Mouse (Mus musculus) embryonic fibroblast, embryonic 13.5 days (primary cell): Measurements from ENCODE around the gene Rdh12. TPM values are rescaled to one million over a fixed set of nuclear protein-coding genes. Genes with fewer than 3 reads are reported as not detected.

Source experiments
- H3K27ac ChIP-seq: 2 replicates; pipeline ENCODE4 v1.5.1; 2012; ENCODE audit warnings: low read length, control low read depth, inconsistent platforms; ENCODE audit not compliant: insufficient read depth
- H3K4me1 ChIP-seq: 2 replicates; pipeline ENCODE4 v1.6.1; 2011; ENCODE audit warnings: low read length; ENCODE audit not compliant: control insufficient read depth, insufficient read depth
- H3K4me3 ChIP-seq: 2 replicates; pipeline ENCODE4 v1.5.1; 2011; ENCODE audit warnings: mild to moderate bottlenecking, control low read depth, low read length; ENCODE audit not compliant: insufficient read depth
- CTCF ChIP-seq: IDR thresholded peaks from 2 replicates; pipeline ENCODE4 v1.5.1; 2011; ENCODE audit warnings: mild to moderate bottlenecking, control low read depth, low read length, moderate library complexity, borderline replicate concordance; ENCODE audit not compliant: insufficient read depth
- POLR2A ChIP-seq: IDR thresholded peaks from 2 replicates; pipeline ENCODE4 v1.6.1; 2011; ENCODE audit warnings: low read depth, mild to moderate bottlenecking, control low read depth, low read length, moderate library complexity
- polyA plus RNA-seq: library from polyadenylated mRNA; stranded (reverse); fragments of >200 nt; gene quantifications from 2 replicates; pipeline ENCODE4 v1.2.4, GENCODE M21; 2011; ENCODE audit warnings: low read depth; ENCODE audit not compliant: missing spikeins, insufficient read length

Rdh12 gene
- polyA plus RNA-seq, 1 experiment, result 1.6 TPM

- peak overlapping the region; percentile 86 for H3K4me3 ChIP-seq
- no peaks in the 10 kb centered on the region for H3K4me1 ChIP-seq
- H3K27ac ChIP-seq, result no peak overlapping the region
- TF ChIP-seq CTCF (no peak), POLR2A (0 out of 2 replicates have a peak, but pooled peaks have one; percentile 15)
Observed at GRCm38 (mm10) chr12:79190931-79191673, 17.6 kb upstream of the Rdh12 start.

- H3K27ac ChIP-seq, result no peak overlapping the region
- H3K4me1 ChIP-seq, result no peaks in the 10 kb centered on the region
- peak overlapping the region; percentile 86 for H3K4me3 ChIP-seq
- peak; percentile 91 for TF ChIP-seq POLR2A
- no peak for TF ChIP-seq CTCF
Observed at GRCm38 (mm10) chr12:79191701-79192100, 17.0 kb upstream of the Rdh12 start.

- no peak within 1 kb of the TSS for H3K27ac ChIP-seq
- peak within 1 kb of the TSS; percentile 86 for H3K4me3 ChIP-seq
- no peaks in the 10 kb centered on the region for H3K4me1 ChIP-seq
- TF ChIP-seq CTCF (no peak), POLR2A (no peak)
Observed at GRCm38 (mm10) chr12:79192193-79192592, 16.5 kb upstream of the Rdh12 start, which contains the start of gene Rdh11. Gene Rdh11 (minus strand): TSS chr12:79192293.

GRCm38 (mm10) chr12:79193441-79193840 lies 15.3 kb upstream of the Rdh12 start:
- Histone ChIP-seq H3K27ac (no peak overlapping the region), H3K4me3 (no peak overlapping the region), H3K4me1 (no peaks in the 10 kb centered on the region)
- TF ChIP-seq POLR2A (no peak), CTCF (0 out of 2 replicates have a peak, but pooled peaks have one; percentile 24)

- no peaks in the 10 kb centered on the region for H3K4me1 ChIP-seq
- TF ChIP-seq CTCF (no peak), POLR2A (no peak)
- H3K4me3 ChIP-seq, result no peak overlapping the region
- no peak overlapping the region for H3K27ac ChIP-seq
Observed at GRCm38 (mm10) chr12:79197105-79197504, 11.6 kb upstream of the Rdh12 start.

GRCm38 (mm10) chr12:79201882-79202281 lies 6.8 kb upstream of the Rdh12 start:
- H3K4me1 ChIP-seq, result no peaks in the 10 kb centered on the region
- no peak overlapping the region for H3K27ac ChIP-seq
- TF ChIP-seq CTCF (no peak), POLR2A (no peak)
- no peak overlapping the region for H3K4me3 ChIP-seq

- Histone ChIP-seq H3K4me3 (no peak overlapping the region), H3K4me1 (no peaks in the 10 kb centered on the region), H3K27ac (no peak overlapping the region)
- no peak for TF ChIP-seq CTCF
Observed at GRCm38 (mm10) chr12:79211447-79211846, 2.7 kb downstream of the Rdh12 start.

GRCm38 (mm10) chr12:79217511-79217910 lies 8.8 kb downstream of the Rdh12 start:
- H3K27ac ChIP-seq, result no peak overlapping the region
- H3K4me1 ChIP-seq, result no peaks in the 10 kb centered on the region
- no peak overlapping the region for H3K4me3 ChIP-seq
- no peak for TF ChIP-seq POLR2A
- TF ChIP-seq CTCF, result no peak

GRCm38 (mm10) chr12:79235485-79236080 lies 26.9 kb downstream of the Rdh12 start:
- no peak overlapping the region for H3K4me3 ChIP-seq
- TF ChIP-seq POLR2A (no peak), CTCF (no peak)

GRCm38 (mm10) chr12:79241985-79242384 lies 33.3 kb downstream of the Rdh12 start:
- no peak overlapping the region for H3K4me3 ChIP-seq
- no peak for TF ChIP-seq POLR2A
- H3K4me1 ChIP-seq, result no peaks in the 10 kb centered on the region
- no peak overlapping the region for H3K27ac ChIP-seq

More at GRCm38 (mm10) chr12:79235485-79236080, 26.9 kb downstream of the Rdh12 start:
- Histone ChIP-seq H3K27ac (no peak overlapping the region), H3K4me1 (no peaks in the 10 kb centered on the region)
